Mouse (Mus musculus): ENCODE data around the gene Dexi. TPM values are rescaled to one million over a fixed set of nuclear protein-coding genes. Genes with fewer than 3 reads are reported as not detected.

The Dexi gene
- polyA plus RNA-seq, 1 experiment: not detected

- Histone ChIP-seq H3K4me3 (ENCODE audit: insufficient read depth, low read depth, low read length) (no peak overlapping the region), H3K4me1 (ENCODE audit: control insufficient read depth, insufficient read depth, low read length) (no peaks in the 10 kb centered on the region), H3K27ac (ENCODE audit: insufficient read depth, low read depth, low read length) (no peak overlapping the region)
- no peak for TF ChIP-seq POLR2A (IDR thresholded peaks at IDR 0.05; ENCODE audit: insufficient read depth, low read depth, low read length)
- TF ChIP-seq CTCF (IDR thresholded peaks at IDR 0.05; ENCODE audit: insufficient read depth, low read depth, low read length): no peak
- WGBS: 59% methylated on average over 1 of the region's 1 CpGs
Observed at GRCm38 (mm10) chr16:10570708-10571107, 27.9 kb upstream of the Dexi start.

DNA sequence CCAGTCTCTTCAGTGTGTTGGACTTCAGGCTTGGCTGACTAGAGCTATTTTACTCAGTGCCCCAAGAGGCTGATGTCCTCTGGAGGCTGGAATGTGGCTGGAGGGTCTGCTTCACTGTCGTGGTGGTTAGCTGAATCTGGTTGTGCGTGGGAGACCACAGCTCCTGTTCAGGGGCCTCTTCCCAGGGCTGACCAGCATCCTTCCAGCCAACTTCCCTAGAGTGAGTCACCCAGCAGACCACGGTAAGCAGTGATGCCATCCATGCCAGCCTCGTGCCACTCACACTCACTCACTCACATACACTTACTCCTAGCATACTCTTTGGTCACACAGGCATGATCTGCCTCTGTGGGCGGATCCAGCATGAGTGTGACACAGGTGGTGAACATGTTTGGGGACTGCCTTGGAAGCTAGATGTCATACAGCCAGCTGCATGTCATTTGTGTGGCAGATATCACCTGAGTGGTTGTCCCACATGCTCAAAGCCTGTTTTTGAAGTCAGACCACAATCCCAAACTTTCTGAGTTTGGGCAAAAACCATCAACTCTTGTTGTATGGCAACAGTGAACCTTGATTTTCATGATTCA lies 27.0 kb upstream of the Dexi start:
- 89% methylated on average over 5 of the region's 5 CpGs for WGBS

GRCm38 (mm10) chr16:10567153-10567552 lies 24.3 kb upstream of the Dexi start:
- 93% methylated on average over 4 of the region's 4 CpGs for WGBS
- Histone ChIP-seq H3K4me3 (ENCODE audit: insufficient read depth, low read depth, low read length) (no peak overlapping the region), H3K27ac (ENCODE audit: insufficient read depth, low read depth, low read length) (no peak overlapping the region), H3K4me1 (ENCODE audit: control insufficient read depth, insufficient read depth, low read length) (no peaks in the 10 kb centered on the region)
- TF ChIP-seq CTCF (IDR thresholded peaks at IDR 0.05; ENCODE audit: insufficient read depth, low read depth, low read length) (no peak), POLR2A (IDR thresholded peaks at IDR 0.05; ENCODE audit: insufficient read depth, low read depth, low read length) (no peak)

More for the DNA sequence above, 27.0 kb upstream of the Dexi start:
- Histone ChIP-seq H3K27ac (ENCODE audit: insufficient read depth, low read depth, low read length) (no peak overlapping the region), H3K4me3 (ENCODE audit: insufficient read depth, low read depth, low read length) (no peak overlapping the region), H3K4me1 (ENCODE audit: control insufficient read depth, insufficient read depth, low read length) (no peaks in the 10 kb centered on the region)
- TF ChIP-seq POLR2A (IDR thresholded peaks at IDR 0.05; ENCODE audit: insufficient read depth, low read depth, low read length): no peak
- TF ChIP-seq CTCF (IDR thresholded peaks at IDR 0.05; ENCODE audit: insufficient read depth, low read depth, low read length): no peak

DNA sequence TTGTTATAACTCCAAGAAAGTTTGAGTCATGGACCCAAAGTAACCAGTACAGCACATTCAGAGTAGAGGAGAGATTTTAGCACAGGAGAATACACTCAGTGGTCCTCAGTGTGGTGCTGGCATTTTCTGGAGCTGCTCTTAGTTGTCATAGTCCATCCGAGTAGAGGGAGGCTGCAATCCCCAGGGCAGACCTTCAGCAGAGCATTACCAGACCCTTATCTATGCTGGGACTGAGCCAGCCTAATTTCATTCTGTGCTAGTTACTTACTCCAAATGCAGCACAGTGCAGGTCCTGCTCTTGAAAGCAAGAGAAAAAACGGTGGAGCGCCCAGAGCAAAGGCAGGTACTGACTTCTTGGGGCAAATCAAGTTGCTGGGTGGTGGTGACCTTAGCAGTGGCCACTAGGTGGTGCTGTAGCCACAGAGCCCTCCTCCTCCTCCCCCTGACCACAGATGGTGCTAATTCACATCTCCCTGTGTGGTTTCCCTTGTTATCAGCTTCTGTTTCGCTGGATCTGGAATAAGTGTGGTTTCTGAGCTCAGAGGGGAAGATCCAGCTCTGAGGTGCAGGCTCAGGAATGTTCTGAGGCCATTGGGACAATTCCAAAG lies 22.5 kb upstream of the Dexi start:
- Histone ChIP-seq H3K4me1 (ENCODE audit: control insufficient read depth, insufficient read depth, low read length) (no peaks in the 10 kb centered on the region), H3K4me3 (ENCODE audit: insufficient read depth, low read depth, low read length) (no peak overlapping the region), H3K27ac (ENCODE audit: insufficient read depth, low read depth, low read length) (no peak overlapping the region)
- no peak for TF ChIP-seq POLR2A (IDR thresholded peaks at IDR 0.05; ENCODE audit: insufficient read depth, low read depth, low read length)
- TF ChIP-seq CTCF (IDR thresholded peaks at IDR 0.05; ENCODE audit: insufficient read depth, low read depth, low read length): peak; percentile 71
- WGBS: 44% methylated on average over 4 of the region's 4 CpGs

DNA sequence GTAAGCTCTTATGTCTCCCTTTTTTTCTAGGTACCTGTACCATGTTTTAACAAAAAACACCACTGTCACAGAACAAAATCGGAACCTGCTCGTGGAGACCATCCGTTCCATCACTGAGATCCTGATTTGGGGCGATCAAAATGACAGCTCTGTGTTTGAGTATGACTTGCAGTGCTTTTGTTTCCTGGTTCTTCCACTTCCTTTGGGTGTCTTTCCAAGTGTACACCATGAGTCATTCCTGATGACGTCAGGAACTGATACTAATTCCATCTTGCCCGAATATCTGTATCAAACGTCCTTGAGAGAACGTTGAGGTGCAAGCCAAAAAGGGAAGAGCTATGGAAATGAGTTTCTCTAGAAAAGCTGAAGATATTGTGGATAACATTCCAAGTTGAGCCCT lies 17.1 kb upstream of the Dexi start:
- Histone ChIP-seq H3K4me3 (ENCODE audit: insufficient read depth, low read depth, low read length) (no peak overlapping the region), H3K4me1 (ENCODE audit: control insufficient read depth, insufficient read depth, low read length) (no peaks in the 10 kb centered on the region), H3K27ac (ENCODE audit: insufficient read depth, low read depth, low read length) (no peak overlapping the region)
- TF ChIP-seq CTCF (IDR thresholded peaks at IDR 0.05; ENCODE audit: insufficient read depth, low read depth, low read length): no peak
- no peak for TF ChIP-seq POLR2A (IDR thresholded peaks at IDR 0.05; ENCODE audit: insufficient read depth, low read depth, low read length)
- 64% methylated on average over 8 of the region's 8 CpGs for WGBS

DNA sequence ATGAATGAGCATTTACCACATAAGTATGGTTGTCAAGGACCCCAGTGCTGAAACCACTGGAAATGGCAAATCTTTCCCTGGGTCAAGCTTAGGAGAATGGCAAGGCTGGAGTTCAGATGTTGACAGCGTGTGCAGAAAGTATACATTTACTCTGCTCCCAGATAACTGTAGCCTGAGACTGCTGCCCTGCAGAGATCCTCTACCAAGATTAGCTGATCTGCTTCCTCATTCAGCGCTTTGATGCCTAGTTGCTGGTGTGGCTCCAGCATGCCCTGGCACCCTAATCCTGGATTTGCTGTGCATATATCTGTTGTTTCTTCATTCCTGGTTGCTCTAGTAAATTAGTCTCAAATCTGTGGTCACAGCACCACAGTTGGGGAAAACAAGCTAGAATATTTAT lies 11.0 kb upstream of the Dexi start:
- Histone ChIP-seq H3K4me1 (ENCODE audit: control insufficient read depth, insufficient read depth, low read length) (peaks cover 6% of the 10 kb centered on the region), H3K27ac (ENCODE audit: insufficient read depth, low read depth, low read length) (no peak overlapping the region), H3K4me3 (ENCODE audit: insufficient read depth, low read depth, low read length) (no peak overlapping the region)
- WGBS: 92% methylated on average over 2 of the region's 2 CpGs
- TF ChIP-seq CTCF (IDR thresholded peaks at IDR 0.05; ENCODE audit: insufficient read depth, low read depth, low read length) (no peak), POLR2A (IDR thresholded peaks at IDR 0.05; ENCODE audit: insufficient read depth, low read depth, low read length) (no peak)

GRCm38 (mm10) chr16:10551592-10551991 lies 8.7 kb upstream of the Dexi start:
- H3K27ac ChIP-seq (ENCODE audit: insufficient read depth, low read depth, low read length): no peak overlapping the region
- peaks cover 10% of the 10 kb centered on the region for H3K4me1 ChIP-seq (ENCODE audit: control insufficient read depth, insufficient read depth, low read length)
- 84% methylated on average over 4 of the region's 4 CpGs for WGBS
- no peak for TF ChIP-seq CTCF (IDR thresholded peaks at IDR 0.05; ENCODE audit: insufficient read depth, low read depth, low read length)
- no peak for TF ChIP-seq POLR2A (IDR thresholded peaks at IDR 0.05; ENCODE audit: insufficient read depth, low read depth, low read length)
- no peak overlapping the region for H3K4me3 ChIP-seq (ENCODE audit: insufficient read depth, low read depth, low read length)

DNA sequence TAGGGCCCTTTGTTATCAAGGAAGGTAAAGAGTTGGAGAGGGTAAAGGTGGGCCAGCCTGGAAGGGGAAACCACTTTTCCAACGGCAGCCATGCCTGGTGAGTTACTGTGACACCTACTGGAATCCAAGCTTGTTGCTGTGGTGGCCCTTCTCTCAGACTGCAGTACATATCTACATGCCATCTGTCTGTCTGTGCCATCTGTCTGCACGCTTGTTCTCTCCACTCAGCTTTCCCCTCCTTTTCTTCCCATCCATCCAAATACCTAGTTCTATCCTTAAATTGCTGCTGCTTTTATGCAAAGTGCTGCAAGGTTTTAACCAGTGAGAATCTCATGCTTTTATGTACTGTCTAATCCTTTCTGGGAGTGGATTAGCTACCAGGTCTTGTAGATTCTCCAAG lies 6.7 kb upstream of the Dexi start:
- 80% methylated on average over 2 of the region's 2 CpGs for WGBS
- no peak overlapping the region for H3K27ac ChIP-seq (ENCODE audit: insufficient read depth, low read depth, low read length)
- peaks cover 12% of the 10 kb centered on the region for H3K4me1 ChIP-seq (ENCODE audit: control insufficient read depth, insufficient read depth, low read length)

GRCm38 (mm10) chr16:10548938-10549337 lies 6.1 kb upstream of the Dexi start:
- Histone ChIP-seq H3K4me1 (ENCODE audit: control insufficient read depth, insufficient read depth, low read length) (peaks cover 12% of the 10 kb centered on the region), H3K4me3 (ENCODE audit: insufficient read depth, low read depth, low read length) (no peak overlapping the region), H3K27ac (ENCODE audit: insufficient read depth, low read depth, low read length) (no peak overlapping the region)
- TF ChIP-seq CTCF (IDR thresholded peaks at IDR 0.05; ENCODE audit: insufficient read depth, low read depth, low read length): no peak
- no peak for TF ChIP-seq POLR2A (IDR thresholded peaks at IDR 0.05; ENCODE audit: insufficient read depth, low read depth, low read length)
- WGBS: 64% methylated on average over 3 of the region's 3 CpGs

More for the DNA sequence above, 6.7 kb upstream of the Dexi start:
- no peak overlapping the region for H3K4me3 ChIP-seq (ENCODE audit: insufficient read depth, low read depth, low read length)
- TF ChIP-seq CTCF (IDR thresholded peaks at IDR 0.05; ENCODE audit: insufficient read depth, low read depth, low read length) (no peak), POLR2A (IDR thresholded peaks at IDR 0.05; ENCODE audit: insufficient read depth, low read depth, low read length) (no peak)

Data from olfactory bulb, adult 2 months (tissue).